Mouse (Mus musculus): ENCODE data around the gene Rps24.

DNA sequence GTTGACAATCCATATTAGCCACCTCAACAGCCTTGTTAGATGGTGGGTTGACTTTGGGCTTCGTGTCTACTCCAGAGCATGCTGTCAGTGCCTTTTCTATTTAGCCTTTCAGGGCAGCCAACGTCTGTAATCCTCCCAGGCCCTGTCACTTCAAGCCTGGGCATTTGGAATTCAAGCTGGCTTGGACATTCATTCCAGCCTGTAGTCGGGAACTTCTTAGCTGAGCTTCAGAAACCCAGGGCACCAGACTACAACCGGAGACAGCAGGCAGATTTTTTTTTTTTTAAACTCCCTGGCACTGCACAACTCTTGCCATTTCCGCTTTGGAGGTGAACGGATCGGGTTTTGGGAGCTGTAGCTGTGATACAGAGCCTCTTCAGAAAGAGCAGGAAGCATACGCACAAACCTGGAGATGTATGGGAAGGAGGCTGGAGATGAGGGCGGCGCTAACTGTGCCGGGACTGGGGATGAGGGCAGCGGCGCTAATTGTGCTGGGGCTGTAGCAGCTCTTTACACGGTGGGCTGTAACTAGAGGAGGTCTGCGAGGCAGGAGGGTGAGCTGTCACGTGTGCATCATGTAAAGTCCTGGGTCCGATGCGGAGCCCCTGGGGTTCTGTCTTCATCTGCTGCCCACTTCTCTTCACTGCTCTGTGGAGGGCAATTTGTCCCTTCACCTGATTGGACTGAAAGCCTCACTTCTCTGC lies 21.3 kb downstream of the Rps24 start:
- TF ChIP-seq POLR2A (IDR thresholded peaks at IDR 0.05; ENCODE audit: insufficient read length, low read depth) (no peak), MAX (IDR thresholded peaks at IDR 0.05; ENCODE audit: low read depth) (no peak), POLR2AphosphoS2 (IDR thresholded peaks at IDR 0.05; ENCODE audit: insufficient read length, low read depth) (no peak), E2F4 (IDR thresholded peaks at IDR 0.05; ENCODE audit: insufficient read depth) (no peak), TCF12 (IDR thresholded peaks at IDR 0.05; ENCODE audit: insufficient read depth, poor library complexity, severe bottlenecking) (no peak), SRF (IDR thresholded peaks at IDR 0.05; ENCODE audit: control insufficient read depth, insufficient read length, low read depth) (no peak), CEBPB (IDR thresholded peaks at IDR 0.05; ENCODE audit: insufficient read depth, poor library complexity, severe bottlenecking) (no peak), REST (IDR thresholded peaks at IDR 0.05; ENCODE audit: insufficient read depth, insufficient read length) (no peak)

Measured in myocyte (in vitro differentiated cells).